Mouse (Mus musculus) heart, adult 2 months (tissue): ENCODE measurements at regions not wholly inside any gene's neighbourhood (a gene's known extent, or its start where the extent isn't known, plus 50 kb on each side); places are given as distances from the start of the nearest gene placed in this dataset.

ENCODE experiments used
- CTCF ChIP-seq: fragments of 200-600 bp; IDR thresholded peaks from 2 replicates; pipeline ENCODE4 v1.8.1; 2022; ENCODE audit warnings: antibody characterized with exemption, mild to moderate bottlenecking, moderate library complexity
- POLR2A ChIP-seq: fragments of 200-500 bp; IDR thresholded peaks from 2 replicates; pipeline ENCODE4 v1.6.1; 2011; ENCODE audit warnings: mild to moderate bottlenecking, low read depth, low read length, control low read depth; ENCODE audit not compliant: insufficient read depth

- TF ChIP-seq POLR2A (no peak), CTCF (peak; percentile 95)
Observed at GRCm38 (mm10) chr3:17824662-17825061, 123.5 kb upstream of the Cypt12 start.
